Mouse (Mus musculus) liver, adult 2 months (tissue): ENCODE measurements around the gene Defb48. TPM values are rescaled to one million over a fixed set of nuclear protein-coding genes. Genes with fewer than 3 reads are reported as not detected.

ENCODE experiments used
- DNase-seq: peaks from one replicate; pipeline ENCODE4 v3.0.0-alpha.2; 2011; ENCODE audit warnings: low read depth, low spot score; ENCODE audit errors: extremely low read depth
- H3K27ac ChIP-seq: fragments of 200-500 bp; replicated peaks from 2 replicates; pipeline ENCODE4 v1.5.1; 2012; ENCODE audit warnings: low read depth, mild to moderate bottlenecking, control low read depth, inconsistent platforms, low read length; ENCODE audit not compliant: insufficient read depth
- H3K27me3 ChIP-seq: fragments of 200-500 bp; 2 replicates; pipeline ENCODE4 v1.6.1; 2012; ENCODE audit warnings: mild to moderate bottlenecking, moderate library complexity, low read length, inconsistent platforms; ENCODE audit not compliant: control insufficient read depth, insufficient read depth
- H3K36me3 ChIP-seq: fragments of 200-500 bp; 2 replicates; pipeline ENCODE4 v1.6.1; 2012; ENCODE audit warnings: low read length, inconsistent platforms; ENCODE audit not compliant: control insufficient read depth, insufficient read depth
- H3K4me1 ChIP-seq: fragments of 200-500 bp; 2 replicates; pipeline ENCODE4 v1.6.1; 2011; ENCODE audit warnings: low read length; ENCODE audit not compliant: control insufficient read depth, insufficient read depth
- H3K4me3 ChIP-seq: fragments of 200-500 bp; 2 replicates; pipeline ENCODE4 v1.5.1; 2011; ENCODE audit warnings: low read depth, mild to moderate bottlenecking, control low read depth, low read length, moderate library complexity; ENCODE audit not compliant: insufficient read depth
- H3K79me2 ChIP-seq: fragments of 200-500 bp; 2 replicates; pipeline ENCODE4 v1.6.1; 2012; ENCODE audit warnings: inconsistent platforms, mild to moderate bottlenecking, low read length, moderate library complexity; ENCODE audit not compliant: control insufficient read depth, insufficient read depth
- H3K9ac ChIP-seq: fragments of 200-500 bp; 2 replicates; pipeline ENCODE4 v1.6.1; 2012; ENCODE audit warnings: low read depth, mild to moderate bottlenecking, control low read depth, inconsistent platforms, low read length
- CTCF ChIP-seq: fragments of 200-500 bp; IDR thresholded peaks from 2 replicates; pipeline ENCODE4 v1.5.1; 2011; ENCODE audit warnings: low read depth, low read length, control low read depth
- POLR2A ChIP-seq: fragments of 200-500 bp; IDR thresholded peaks from 2 replicates; pipeline ENCODE4 v1.6.1; 2011; ENCODE audit warnings: low read length, control low read depth; ENCODE audit not compliant: insufficient read depth; ENCODE audit errors: extremely low read depth
- whole genome bisulfite sequencing: fragments of 180-500 bp; shearing (Covaris S2); methylation state at CpG from one replicate; pipeline ENCODE4 v1.1.7; 2018; 5-methylcytosine and 5-hydroxymethylcytosine counted together
- polyA plus RNA-seq: library from polyadenylated mRNA; depleted of rRNA; stranded (reverse); fragments of >200 nt; gene quantifications from 2 replicates; pipeline ENCODE4 v1.2.3, GENCODE M21; 2012; rRNA removed
- total RNA-seq: library from RNA; depleted of rRNA; stranded (reverse); fragments of >200 nt; gene quantifications from 2 replicates; pipeline ENCODE4 v1.2.3, GENCODE M21; 2014; rRNA removed

The Defb48 gene
- total and polyA plus RNA-seq, 2 experiments, result not detected

DNA sequence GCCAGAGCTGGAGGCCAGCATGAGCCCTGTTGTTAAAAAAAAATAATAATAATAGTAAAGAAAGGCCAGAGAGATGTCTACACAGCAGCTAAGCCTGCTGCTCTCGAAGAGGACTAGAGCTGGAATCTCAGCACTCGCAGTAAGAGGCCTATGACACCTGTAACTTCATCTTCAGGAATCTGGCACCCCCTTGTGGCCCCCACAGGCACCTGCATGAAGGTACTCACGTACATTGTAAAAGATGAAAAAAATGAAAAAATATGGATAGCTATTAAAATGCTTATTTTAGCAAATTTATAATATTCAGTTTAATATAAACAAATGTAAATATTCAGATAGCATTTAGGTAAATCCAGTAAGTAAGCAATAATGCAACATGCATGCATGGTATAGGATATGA is 44.9 kb downstream of the Defb48 start:
- Histone ChIP-seq H3K27ac (no peak overlapping the region), H3K79me2 (no peaks in the 10 kb centered on the region), H3K4me1 (no peaks in the 10 kb centered on the region), H3K27me3 (no peaks in the 10 kb centered on the region), H3K36me3 (peaks cover 16% of the 10 kb centered on the region; the same call in 1 of the 2 replicates), H3K9ac (no peak overlapping the region), H3K4me3 (no peak overlapping the region)
- DNase-seq, result no peak
- no peak for TF ChIP-seq POLR2A
- TF ChIP-seq CTCF, result peak; percentile 52
- 98% methylated on average over 3 of the region's 3 CpGs for WGBS

DNA sequence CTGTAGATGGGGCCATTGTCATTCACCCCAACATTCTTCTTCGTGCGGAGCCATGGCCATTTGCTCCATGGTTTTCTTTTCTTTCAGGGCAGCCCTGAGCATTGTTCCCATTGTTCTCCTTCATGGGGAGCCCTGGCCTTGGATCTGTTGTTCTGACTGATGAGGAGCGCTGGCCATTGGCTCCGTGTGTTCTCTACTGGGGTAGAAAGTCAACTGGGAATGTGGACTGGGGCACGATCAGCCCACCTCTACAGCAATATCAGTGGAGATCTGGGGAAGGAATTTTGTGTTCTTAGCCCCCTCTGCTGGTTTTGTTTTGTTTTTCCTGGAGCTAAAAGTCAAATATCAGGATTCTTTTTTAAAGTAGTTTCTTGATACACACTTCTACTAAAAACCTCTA is 46.6 kb downstream of the Defb48 start:
- Histone ChIP-seq H3K36me3 (peaks cover 17% of the 10 kb centered on the region; the same call in 1 of the 2 replicates), H3K4me3 (no peak overlapping the region), H3K27me3 (no peaks in the 10 kb centered on the region), H3K27ac (no peak overlapping the region), H3K4me1 (no peaks in the 10 kb centered on the region), H3K9ac (no peak overlapping the region), H3K79me2 (no peaks in the 10 kb centered on the region)
- DNase-seq, result no peak
- TF ChIP-seq CTCF (0 out of 2 replicates have a peak, but pooled peaks have one; percentile 17), POLR2A (no peak)
- 84% methylated on average over 5 of the region's 5 CpGs for WGBS

DNA sequence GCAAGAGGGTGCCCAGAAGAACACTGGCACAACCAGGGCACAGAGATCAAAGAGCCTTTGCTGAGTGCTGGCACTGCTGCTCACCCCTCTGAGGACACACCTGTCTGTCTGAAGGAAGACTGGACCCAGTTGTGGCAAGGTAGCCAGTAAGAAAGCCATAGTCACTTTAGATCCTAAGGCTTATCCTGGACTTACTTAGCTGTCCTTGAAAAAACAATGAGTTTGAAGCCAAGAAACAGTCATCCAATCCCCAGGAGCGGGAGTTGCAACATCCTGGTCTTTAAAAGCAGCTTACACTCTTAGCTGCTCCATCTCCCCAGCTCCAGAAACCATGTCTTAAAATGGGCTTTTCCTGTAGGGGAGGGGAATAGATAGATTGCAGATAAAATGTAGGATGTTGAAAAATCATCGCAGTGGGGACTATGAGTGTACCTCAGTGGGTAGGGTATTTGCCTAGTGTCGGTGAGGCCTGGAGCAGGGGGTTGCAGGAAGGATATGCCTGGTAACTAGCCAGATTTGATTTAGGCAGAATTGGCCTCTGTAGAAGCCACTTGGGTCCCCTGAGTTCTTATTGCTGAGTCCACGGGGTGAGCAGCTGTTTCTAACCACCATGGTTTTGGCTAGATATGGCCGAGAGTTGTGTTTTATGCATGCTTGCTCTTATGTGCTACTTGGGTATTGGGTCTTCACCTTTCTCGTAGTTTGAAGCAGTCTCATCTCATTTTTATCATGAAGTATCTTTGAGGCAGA is 47.5 kb downstream of the Defb48 start:
- WGBS, result 91% methylated on average over 6 of the region's 6 CpGs
- no peak overlapping the region for H3K9ac ChIP-seq
- H3K4me1 ChIP-seq, result no peaks in the 10 kb centered on the region
- H3K79me2 ChIP-seq, result no peaks in the 10 kb centered on the region
- H3K27me3 ChIP-seq, result no peaks in the 10 kb centered on the region
- H3K27ac ChIP-seq, result no peak overlapping the region
- H3K36me3 ChIP-seq, result peaks cover 14% of the 10 kb centered on the region; the same call in 1 of the 2 replicates
- no peak for DNase-seq
- no peak overlapping the region for H3K4me3 ChIP-seq
- TF ChIP-seq POLR2A (no peak), CTCF (no peak)

DNA sequence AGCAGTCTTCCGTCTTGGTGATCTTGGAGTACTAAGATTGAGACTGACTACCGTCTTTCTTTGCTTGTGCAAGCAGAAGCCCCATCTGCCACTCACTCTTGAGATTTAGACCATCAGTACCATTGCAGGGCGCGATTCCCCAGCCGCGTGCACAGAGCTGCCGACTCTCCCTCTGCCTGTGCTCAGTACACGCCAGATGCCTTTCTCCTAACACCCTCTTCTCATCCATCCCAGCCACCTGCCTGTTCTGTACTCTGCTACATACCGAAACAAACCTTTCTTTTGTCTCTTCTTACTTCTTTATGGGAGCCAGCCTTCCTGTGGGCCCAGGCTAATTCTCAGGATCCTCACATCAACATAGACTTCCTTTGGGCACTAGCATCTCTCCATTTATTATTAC is 48.9 kb downstream of the Defb48 start:
- Histone ChIP-seq H3K36me3 (peaks cover 17% of the 10 kb centered on the region; the same call in 1 of the 2 replicates), H3K27ac (no peak overlapping the region), H3K4me3 (no peak overlapping the region), H3K9ac (no peak overlapping the region), H3K79me2 (no peaks in the 10 kb centered on the region), H3K4me1 (no peaks in the 10 kb centered on the region), H3K27me3 (no peaks in the 10 kb centered on the region)
- DNase-seq, result no peak
- TF ChIP-seq CTCF (no peak), POLR2A (no peak)
- WGBS, result 92% methylated on average over 9 of the region's 9 CpGs

DNA sequence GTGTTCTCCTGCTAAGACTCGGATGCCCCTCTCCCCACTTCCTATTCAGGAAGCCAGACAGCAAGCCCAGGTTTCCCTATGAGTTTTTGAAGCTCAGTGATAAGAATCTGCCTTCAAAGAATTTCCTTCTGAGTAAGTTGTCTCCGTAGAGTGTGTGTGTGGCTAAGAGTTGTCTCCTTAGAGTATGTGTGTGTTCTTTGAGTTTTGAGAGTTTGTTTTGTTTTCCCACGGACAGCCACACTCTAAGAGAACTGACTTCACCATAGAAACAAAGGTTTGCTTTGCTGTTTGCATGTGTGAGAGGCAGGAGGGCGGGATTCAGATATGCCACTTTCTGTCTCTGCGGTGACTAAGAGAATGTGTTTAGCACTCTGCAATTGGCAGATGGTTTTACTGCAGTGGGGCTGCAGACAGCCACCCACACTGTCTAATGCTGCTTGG is 56.2 kb downstream of the Defb48 start:
- TF ChIP-seq CTCF (no peak), POLR2A (no peak)
- 78% methylated on average over 5 of the region's 5 CpGs for WGBS
- Histone ChIP-seq H3K79me2 (no peaks in the 10 kb centered on the region), H3K27ac (no peak overlapping the region), H3K9ac (no peak overlapping the region), H3K4me1 (no peaks in the 10 kb centered on the region), H3K27me3 (no peaks in the 10 kb centered on the region), H3K4me3 (no peak overlapping the region), H3K36me3 (peaks cover 11% of the 10 kb centered on the region; the same call in 1 of the 2 replicates)
- DNase-seq, result no peak

Other genes with a start within 250 kb of the Defb48 start
- 17.4 and 25.3 TPM in 2 replicates for gene Ints6, start 223.3 kb downstream of the Defb48 start, total RNA-seq
- gene Ints6, start 223.3 kb downstream of the Defb48 start, polyA plus RNA-seq, result 3.1 and 3.4 TPM in 2 replicates
- gene Wdfy2, start 146.8 kb downstream of the Defb48 start, total RNA-seq, result 10.7 and 11.5 TPM in 2 replicates
- gene Wdfy2, start 146.8 kb downstream of the Defb48 start, polyA plus RNA-seq, result 4.8 and 6.1 TPM in 2 replicates
- gene Defb47, start 13.6 kb upstream of the Defb48 start, total RNA-seq, result not detected in 2 replicates
- not detected in 2 replicates for gene Defb47, start 13.6 kb upstream of the Defb48 start, polyA plus RNA-seq
- not detected in 2 replicates for gene Defb43, start 27.3 kb upstream of the Defb48 start, total RNA-seq
- not detected in 2 replicates for gene Defb43, start 27.3 kb upstream of the Defb48 start, polyA plus RNA-seq
- not detected in 2 replicates for gene Defb42, start 62.5 kb upstream of the Defb48 start, total RNA-seq
- gene Defb42, start 62.5 kb upstream of the Defb48 start, polyA plus RNA-seq, result not detected in 2 replicates
- not detected in 2 replicates for gene Defb30, start 65.5 kb upstream of the Defb48 start, total RNA-seq
- not detected in 2 replicates for gene Defb30, start 65.5 kb upstream of the Defb48 start, polyA plus RNA-seq